Mouse (Mus musculus) 3T3-L1 (cell line): ENCODE data around the gene 1700034J05Rik.
A peak's percentile ranks its signal among the peaks of the same experiment; 100 is the strongest.

Experiments
- DNase-seq: peaks from one replicate; pipeline ENCODE4 v3.0.0-alpha.2; 2015; ENCODE audit warnings: low read depth, low spot score

Gene 1700034J05Rik

DNA sequence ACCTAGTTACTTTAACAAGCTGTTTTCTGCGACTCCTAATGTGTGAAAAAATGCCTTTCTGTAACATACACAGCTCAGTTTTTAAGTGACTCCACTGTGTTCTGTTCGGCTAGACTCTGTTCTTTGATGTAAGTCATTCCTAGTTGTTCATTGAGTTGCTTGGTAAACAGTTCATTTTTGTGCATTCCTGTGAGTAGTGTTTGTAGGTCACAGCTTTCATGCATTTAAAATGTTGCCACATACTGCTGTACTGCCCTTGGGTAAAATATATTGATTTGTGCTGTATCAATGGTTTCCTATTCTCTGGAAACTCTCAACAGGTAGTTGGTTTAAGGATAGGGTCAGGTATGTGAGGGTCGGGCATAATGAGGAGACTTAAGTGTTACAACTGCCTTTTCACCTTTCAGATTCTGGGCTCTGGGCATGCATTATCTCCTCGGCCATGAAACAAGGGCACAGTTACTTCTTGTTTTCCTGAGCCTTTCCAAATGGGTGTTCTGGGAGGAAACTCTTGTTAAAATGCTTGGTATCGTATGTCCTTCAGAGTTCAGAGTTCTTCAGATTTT is 27.7 kb downstream of the 1700034J05Rik start:
- no peak for DNase-seq

DNA sequence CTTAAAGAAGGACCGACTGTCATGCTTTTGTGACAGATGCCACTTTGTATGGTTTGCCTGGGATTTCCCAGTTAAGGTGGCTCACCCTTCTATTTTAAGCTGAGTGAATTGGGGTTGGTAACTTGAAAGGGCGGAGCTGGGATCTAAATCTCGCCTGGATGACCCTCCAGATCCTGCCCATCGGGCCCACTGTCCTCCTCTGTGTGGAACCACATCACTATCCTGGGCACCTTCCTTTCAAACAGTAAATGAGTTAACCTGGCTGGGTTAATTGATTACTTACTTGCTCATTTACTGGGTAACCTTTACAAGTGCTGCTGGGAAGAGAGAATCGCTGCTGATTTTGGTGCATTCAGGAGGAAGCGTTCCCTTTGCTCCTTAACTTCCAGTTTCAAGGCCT is 35.9 kb downstream of the 1700034J05Rik start:
- DNase-seq, result no peak

DNA sequence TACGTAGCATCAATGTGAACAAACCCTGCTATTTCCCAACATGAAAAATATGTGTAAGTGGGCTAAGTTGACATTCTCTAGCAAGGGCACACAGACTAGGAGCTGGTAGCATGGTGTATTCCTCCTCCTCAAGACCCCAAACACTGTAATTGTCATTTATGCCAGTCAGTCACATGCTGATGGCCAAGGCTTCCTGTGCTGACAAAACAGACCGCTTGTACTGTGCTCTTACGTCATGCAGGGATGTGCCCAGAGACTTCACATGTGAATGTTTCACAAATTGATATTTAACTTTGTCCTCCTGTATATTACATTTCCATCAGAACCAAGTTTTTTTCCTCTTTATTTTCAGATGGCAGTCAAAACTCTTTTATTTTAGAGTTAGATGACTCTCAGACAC is 36.8 kb downstream of the 1700034J05Rik start:
- no peak for DNase-seq

DNA sequence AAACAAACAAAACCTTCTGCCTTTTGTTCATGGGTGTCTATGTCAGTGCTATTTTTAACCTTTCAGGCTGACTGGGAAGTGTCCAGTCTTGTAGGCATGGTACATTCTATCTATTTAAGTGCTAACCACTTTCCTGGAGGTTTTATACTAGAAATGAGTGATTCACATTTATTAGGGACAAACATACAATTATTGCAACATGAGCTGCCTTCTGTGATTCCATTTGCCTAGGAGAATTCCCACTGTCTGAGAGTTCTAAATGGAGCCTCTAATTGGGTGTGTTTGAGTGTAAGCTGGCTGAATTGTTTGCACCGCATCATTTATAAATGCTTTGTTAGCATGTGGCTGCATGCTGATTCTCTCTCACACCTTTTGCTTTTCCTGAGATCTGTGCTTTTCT is 38.4 kb downstream of the 1700034J05Rik start:
- no peak for DNase-seq

DNA sequence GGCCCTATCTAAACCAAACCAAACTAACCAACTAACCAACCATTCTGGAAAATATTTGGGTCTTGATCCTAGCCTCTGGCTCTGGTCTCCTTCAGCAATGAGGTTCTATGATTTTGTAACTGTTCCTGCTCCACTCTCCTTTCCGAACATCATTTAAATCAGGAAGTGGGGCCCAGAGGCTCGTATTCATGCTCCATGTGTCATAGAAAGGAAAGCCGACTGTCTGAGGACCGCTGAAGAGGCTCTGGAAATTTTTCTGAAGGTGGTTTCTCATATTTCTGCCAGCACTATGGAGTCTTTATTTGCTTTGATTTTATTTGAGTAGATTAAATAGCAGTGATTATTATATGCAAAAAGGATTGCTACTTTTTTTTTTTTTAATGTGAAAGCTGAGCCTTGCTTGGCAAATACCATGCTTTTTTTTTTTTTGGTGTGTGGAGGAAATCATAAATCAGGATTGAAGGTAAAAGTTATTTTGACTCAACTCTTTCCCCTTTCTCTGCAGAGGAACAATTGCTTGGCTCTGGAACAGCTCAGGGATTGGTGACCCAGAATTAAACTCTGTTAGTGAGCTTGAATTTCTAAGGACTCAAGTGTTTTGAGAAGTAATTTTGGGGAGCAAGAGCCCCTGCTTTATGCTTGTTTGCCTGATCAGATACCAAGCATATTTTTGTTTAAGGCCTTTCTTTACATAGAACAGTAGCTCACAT is 40.6 kb downstream of the 1700034J05Rik start:
- DNase-seq, result peak; percentile 60

DNA sequence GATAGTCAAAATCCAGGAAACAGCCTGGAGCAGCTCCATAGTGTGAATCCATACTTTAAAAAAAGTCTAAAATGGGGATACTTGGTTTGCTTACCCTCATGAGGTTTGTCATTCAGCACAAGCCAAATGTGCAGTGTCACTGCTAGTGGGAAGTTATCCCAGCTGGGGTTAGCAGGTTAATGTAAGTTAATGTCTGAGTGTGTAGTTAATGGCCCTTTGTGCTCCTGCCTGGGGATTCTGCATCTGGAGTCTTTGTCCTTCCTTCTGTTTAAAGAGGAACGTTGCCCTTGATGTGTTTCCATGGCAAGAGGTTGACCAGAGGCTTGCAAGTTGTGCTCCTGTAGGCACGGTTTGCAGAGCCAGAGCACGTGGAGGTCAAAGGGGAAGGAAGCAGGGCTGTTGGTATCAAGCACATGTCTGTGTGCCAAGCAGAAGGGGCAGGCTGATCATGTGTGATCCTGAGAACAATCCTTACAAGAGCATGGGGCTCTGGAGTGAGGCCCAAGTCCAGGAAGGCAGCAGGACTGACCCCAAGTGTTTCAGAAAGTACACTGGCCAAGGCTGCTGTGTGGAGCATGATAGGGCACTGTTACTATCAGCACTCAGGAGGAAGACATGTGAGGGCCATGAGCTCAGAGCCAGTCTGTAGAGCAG is 41.3 kb downstream of the 1700034J05Rik start:
- DNase-seq, result no peak

DNA sequence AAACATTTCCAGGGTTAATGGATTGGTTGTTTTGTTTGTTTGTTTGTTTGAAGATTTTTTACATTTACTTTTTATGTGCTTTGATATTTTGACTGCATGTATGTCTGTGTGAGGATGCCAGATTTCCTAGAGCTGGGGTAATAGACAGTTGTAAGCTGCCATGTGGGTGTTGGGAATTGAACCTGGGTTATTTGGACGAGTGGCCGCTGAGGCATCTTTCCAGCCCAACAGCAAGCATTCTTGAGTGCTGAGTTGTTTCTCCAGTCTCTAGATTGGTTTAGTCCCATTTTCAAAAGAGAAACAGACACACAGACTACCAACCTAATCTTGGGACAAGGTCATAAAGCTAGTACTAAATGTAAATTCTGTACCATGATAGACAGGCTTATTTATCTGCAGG is 43.4 kb downstream of the 1700034J05Rik start:
- peak; percentile 75 for DNase-seq

DNA sequence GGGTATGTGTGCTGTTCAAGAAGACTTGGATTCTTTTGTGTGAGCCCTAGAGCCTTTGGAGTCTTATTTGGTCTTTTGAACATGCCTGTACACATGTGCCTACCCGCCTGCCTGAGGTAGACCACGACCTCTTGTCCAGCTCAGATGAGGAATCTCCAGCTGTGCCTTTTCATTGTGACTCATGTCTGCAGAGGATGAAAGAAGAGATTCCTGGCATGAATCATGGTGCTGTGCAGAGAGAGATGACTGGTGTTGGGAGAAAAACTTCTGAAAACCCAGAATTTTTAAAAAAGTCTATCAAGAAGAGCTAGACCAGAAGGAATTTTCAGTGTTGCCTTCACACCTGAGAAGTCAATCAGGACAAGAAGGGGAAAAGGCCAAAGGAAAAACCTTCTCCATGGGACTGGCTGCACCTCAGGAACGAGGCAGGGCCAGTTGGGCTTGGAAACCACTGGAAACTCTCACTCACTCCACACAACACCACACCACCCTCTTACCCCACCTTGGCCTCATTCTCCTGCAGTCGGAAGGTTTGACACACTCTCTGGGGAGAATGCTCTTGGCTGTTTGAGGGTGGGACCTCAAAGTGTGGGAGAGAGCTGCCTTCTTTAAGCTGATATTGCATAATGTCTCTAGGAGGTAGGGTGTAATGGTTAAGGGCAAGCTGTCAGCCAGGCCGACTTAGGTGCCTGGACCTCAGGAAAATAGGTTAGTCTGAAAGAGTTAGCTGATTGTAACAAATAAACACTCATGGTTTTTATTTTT is 44.3 kb downstream of the 1700034J05Rik start:
- DNase-seq, result peak; percentile 97

DNA sequence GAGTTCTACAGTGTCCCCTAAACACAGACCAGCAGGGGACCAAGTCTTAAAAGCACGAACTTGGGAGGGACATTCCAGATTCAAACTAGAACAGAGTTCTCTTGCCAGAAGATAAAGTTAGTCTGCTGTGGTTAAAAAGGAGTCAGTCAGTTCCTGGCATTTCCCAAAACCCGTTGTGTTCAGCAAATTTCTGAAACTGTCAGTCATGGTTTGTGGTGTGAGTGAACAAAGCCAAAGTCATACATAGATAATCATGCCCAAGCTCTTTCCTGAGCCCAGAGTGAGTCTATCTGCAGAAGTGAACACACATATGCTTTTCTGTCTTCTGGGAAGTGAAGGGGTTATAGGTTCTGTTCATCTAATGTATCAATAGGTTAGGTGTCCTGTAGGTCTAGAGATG is 45.4 kb downstream of the 1700034J05Rik start:
- DNase-seq, result peak; percentile 90

DNA sequence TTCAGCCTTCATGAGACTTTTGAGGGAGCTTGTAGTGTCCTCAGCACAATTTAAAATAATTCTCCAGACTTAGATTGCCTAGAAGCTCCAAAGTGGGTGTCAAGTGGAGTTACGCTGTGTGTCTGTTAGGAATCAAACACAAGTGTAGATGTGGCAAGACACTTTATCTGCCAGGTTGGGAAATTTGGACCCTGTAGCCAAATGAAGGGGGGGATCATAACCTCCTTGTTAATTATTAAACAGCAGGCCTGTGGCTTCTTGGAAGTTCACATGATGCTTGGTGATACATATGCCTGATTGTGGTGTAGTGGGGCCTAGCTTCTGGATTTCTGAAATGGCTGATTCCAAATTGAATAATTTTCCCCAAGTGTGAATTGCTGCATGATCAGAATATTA is 46.4 kb downstream of the 1700034J05Rik start:
- no peak for DNase-seq

DNA sequence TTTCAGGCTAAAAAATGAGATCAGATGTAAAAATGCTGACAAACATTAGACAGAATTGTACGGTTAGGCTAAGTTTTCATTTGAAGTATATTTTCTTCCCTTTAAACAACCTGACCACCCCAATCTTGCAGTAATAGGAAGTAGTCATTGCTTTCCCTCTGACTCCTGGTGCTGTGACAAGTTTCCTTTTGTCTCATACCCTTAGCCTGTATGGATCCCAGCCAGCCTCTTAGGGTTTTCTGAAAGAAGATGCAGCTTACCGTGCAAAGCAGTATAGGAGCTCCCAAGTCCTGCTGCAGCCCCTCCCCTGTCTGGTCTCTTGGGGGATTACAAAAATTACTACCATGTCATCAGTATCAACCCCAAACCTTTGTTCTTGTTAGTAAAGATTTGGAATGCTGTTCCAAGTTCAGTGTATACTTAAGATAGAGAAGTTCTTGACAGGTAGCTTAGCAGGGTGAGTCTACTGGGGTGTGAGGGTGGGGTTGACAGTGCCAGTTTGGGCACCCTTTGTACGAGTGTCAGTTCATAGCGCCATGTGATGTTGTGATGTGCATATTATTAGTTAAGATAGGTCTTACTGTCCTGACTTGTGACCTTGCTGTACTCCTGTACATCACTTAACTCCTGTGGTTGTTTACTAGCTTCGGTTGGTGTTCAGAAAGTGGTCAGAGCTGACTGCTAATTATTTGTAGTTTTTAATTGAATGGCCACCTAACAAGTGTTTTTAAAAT is 47.0 kb downstream of the 1700034J05Rik start:
- DNase-seq, result no peak

DNA sequence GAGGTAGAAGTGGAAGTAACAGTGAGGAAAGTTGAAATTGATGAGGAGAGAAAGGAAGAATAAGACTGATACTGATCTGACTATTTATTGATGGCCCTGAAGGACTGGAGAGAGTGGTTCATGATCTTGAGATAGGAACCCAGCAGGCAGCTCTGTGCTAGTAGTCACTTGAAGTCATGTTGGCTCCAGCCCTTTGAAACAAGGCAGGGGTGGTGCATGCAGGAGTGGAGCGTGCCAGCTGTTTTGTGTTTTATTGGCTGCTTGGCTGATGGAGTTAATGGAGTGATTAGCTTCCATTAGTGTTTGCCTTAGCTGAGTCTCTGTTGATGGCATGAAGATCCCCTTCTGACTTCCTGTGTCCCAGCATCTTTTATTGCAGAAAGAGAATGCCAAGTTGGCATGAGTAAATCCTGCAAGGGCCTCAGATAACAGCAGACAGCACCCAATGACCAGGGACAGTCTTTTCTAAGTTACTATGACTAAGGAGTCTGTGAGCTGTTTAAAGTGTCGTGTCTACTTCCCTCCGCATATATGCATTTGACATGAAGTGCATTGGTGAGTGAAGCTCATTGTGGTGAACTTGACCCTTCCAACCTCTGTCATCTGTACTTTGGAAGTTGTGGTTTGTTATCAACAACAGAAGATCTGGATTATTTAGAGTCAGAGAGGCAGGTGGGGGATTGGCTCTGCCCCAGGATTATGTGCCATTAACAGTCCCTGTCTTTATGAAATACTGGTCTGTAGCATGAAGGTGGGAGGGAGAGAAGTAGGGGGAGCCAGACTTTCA is 48.0 kb downstream of the 1700034J05Rik start:
- no peak for DNase-seq

DNA sequence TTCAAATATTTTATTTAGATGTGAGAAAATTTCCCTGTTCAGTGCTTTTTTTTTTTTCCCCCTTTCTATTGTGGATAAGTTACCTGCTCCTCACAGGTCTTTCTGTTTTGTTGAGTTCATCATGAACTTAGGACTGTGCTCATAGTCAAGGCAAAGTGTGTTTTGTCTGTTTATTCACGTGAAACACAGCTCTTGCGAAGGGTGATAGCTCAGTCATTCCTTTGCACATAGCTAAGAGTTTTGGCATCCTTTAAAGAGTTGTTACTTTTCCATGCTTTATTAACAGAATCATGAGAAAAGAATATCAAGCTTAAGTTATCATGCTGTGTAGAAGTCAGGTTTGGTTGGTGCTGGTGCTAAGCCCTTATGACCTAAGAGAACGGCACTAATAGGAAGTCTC is 49.5 kb downstream of the 1700034J05Rik start:
- no peak for DNase-seq

DNA sequence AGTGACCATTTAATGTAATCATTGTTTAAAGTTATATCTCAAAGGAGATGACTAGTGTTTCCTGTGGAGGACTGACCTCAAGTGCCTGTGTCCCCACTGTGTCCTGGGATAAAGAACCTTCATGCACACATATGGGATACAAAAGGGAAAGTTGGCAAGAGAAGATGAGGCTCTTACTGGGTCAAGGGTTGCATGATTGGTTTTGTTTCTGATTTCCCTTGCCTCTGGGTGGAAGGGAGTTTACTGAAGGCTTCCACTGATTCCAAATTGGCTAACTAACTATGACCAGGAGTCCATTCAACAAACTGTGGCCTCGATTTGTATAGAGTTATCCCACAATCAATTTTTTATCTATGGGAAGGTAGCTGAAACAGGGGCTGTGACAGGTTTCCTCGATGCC is 50.6 kb downstream of the 1700034J05Rik start:
- DNase-seq, result no peak

DNA sequence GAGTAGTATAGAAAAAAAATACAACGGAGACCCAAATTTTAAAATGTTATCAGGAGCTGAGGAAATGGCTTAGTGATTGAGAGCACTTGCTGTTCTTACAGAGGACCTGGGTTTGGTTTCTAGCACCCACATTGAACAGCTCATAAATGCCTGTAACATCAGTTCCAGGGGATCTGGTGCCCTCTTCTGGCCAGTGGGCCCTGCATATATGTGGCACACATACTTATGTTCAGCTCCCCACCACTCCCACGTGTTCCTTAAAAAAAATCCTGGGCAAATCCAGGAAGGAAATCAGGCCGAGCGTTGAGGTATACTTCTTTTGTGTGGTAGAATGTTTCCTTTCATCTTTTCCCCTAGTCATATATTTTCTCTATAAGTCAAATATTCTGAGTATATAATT is 52.3 kb downstream of the 1700034J05Rik start:
- DNase-seq, result no peak
